Mouse (Mus musculus): ENCODE data around the gene Mfn1.

- TF ChIP-seq CTCF (IDR thresholded peaks at IDR 0.05; ENCODE audit: control insufficient read depth, insufficient read depth, low read length) (no peak), POLR2A (IDR thresholded peaks at IDR 0.05; ENCODE audit: borderline replicate concordance, control insufficient read depth, low read depth, low read length) (no peak)
These were observed 70.1 kb downstream of the Mfn1 start for GRCm38 (mm10) chr3:32599328-32599727.

Measured in bone marrow, adult 2 months (tissue).